Mouse (Mus musculus): ENCODE data around the gene Dusp27.

Dusp27 gene

DNA sequence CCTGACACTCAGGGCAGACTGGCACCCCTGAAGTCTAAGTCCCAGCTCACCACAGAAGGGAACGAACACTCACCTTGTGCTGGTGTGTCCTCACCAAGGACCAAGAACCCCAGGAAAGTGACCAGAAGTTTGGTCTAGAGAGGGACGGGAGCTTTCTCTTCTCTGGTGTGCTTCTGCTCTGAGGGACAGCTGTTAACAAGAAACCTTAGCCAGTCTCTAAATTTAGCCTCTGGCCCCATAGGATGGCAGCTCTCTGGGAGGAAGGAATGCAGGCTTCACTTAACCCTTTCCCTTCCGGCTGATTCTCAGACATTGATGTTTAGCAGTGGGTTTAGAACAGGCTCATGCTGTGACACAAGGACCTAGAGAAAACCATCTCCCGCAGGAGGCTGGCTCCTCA is at the start of gene Dusp27:
TSS of gene Dusp27 (minus strand) at position 204 of the 400 bp plus-strand sequence.
- no peak for DNase-seq (ENCODE audit: low read depth)

DNA sequence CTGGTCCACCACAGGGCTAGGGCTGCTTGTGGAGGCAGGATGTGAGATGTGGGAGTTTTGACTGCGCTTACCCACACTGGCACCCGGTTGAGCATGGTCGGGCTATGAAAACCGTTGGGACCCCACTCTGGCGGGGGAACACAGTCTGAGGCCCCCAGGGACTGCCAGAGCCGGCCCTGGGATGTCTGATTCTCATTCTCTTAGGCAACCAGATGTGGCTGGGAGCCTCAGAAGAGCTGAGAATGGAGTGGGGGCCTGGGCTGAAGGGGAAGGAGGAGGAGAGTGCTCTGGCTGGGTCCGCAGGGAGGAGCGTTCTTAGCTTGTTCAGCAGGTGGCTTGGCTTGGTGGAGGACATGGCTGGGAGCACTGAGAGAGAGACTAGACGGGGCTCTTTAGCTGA is 45.9 kb upstream of the Dusp27 start:
- DNase-seq (ENCODE audit: low read depth), result no peak

DNA sequence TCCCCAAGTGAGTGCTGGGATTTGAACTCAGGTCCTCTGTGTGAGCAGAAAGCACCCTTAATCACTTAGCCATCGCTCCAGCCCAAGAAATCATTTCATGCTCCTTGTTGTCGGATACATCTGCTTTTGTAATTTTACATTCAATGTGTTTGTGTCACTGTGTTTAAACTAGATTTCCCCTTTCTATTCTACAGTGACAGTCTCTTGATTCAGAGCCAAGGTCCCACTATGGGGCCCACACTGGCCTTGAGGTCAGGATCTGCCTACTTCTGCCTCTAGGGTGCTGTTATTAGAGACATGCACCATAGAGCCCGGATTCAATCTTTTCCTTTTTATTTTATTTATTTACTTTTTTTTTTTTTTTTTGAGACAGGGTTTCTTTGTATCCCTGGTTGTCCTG is 45.3 kb upstream of the Dusp27 start:
- no peak for DNase-seq (ENCODE audit: low read depth)

DNA sequence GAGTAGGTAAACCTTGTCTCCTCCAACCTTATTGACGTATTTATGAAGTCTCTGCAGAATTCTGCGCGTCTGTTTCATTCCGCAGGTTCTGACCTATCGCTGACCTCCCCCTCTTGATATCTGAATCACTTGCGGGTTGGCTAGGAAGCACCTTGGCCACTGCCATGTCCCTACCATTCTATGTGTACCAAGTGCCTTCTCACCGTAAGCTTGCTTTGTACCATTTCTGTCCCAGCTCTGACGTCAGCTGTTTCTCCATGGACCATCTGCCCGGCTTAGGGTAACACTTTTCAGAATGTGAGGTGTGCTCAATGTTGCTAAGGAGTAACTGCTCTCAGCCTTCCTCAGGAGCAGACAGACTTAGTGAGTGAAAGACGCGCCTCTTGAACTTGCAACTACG is 43.1 kb upstream of the Dusp27 start:
- DNase-seq (ENCODE audit: low read depth), result no peak

DNA sequence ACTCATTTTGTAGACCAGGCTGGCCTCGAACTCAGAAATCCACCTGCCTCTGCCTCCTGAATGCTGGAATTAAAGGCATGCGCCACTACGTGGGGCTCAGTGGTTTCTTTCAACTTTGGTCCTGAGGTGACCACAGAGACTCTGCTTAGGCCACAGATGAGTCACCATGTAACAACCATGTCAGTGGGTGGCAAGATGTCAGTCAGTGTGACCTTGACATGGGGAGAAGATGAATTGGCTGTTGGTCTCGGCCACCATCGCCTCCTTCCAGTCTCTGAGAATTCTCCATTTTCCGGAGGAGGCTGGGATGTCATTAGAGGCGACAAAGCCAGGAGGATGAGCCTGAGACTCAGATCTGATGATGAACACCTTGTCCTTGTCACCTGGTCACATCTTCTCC is 42.0 kb upstream of the Dusp27 start:
- no peak for DNase-seq (ENCODE audit: low read depth)

DNA sequence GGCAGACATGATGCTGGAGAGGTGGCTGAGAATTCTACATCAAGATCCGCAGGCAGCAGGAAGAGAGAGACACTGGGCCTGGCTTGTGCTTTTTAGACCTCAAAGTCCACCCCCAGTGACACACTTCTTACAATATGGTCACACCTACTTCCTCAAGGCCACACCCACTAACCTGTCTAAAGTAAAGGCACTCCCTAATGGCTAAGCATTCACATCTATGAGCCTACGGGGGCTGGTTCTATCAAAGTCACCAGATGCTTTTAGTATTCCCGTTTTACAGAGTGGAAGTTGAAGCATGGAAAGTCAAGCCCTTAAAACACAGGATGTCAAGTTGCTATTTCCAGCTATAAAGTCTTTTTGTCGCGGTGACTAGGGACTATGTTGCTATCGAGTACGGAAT is 40.3 kb upstream of the Dusp27 start:
- DNase-seq (ENCODE audit: low read depth), result no peak

DNA sequence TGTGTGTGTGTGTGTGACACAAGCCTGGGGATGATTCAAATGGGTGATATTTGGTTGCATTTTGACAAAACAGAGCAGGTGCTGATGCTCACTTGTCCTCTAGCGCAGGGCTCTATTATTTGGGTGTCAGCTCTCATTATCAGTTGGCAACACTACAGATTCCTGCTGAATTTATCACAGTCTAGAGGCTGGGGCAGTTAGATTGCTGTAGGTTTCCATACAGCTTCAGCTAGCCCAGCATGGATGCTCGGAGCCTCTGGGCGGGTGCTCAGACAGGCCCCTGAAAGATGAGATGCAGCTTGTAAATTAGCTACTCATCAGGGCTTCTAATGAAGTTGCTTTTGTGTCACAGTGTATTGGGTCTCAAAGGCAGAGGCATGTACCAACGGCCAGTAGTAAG is 39.7 kb upstream of the Dusp27 start:
- DNase-seq (ENCODE audit: low read depth), result no peak

DNA sequence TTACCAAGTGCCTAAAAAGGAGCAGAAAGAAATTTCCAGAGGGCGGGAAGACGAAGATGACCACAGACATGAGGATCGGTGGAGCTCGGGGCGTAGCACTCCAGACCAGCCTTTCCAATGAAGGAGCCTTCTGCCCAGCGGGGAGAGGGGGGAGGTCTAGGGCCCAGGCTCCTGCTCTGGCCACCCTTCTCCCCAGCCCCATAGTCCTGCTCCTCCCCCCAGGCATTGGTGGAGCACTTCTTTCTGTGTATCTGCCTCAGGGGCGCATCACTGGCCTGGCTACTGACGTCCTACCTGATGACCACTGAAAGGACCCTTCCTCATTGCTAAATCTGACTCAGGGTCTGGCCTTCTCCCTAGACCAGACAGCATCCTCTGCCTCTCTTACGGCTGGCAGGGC is 37.4 kb upstream of the Dusp27 start:
- no peak for DNase-seq (ENCODE audit: low read depth)

DNA sequence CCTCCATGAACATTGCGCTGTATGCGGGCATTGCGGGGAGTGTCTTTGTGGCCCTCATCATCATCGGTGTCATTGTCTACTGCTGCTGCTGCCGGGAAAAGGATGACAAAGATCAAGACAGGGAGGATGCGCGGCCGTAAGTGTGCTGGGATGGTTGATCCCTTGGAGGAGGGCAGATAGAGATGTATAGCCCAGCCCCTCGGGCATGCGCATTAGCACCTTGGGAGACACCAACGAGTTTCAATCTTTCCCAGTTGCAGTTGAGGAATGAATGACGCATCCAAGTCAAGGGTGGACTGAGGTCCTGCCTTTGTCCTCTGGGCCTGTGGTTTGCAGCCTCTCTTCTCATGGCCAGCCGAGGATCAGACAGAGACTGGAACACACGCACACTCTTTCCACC is 36.9 kb upstream of the Dusp27 start:
- no peak for DNase-seq (ENCODE audit: low read depth)

DNA sequence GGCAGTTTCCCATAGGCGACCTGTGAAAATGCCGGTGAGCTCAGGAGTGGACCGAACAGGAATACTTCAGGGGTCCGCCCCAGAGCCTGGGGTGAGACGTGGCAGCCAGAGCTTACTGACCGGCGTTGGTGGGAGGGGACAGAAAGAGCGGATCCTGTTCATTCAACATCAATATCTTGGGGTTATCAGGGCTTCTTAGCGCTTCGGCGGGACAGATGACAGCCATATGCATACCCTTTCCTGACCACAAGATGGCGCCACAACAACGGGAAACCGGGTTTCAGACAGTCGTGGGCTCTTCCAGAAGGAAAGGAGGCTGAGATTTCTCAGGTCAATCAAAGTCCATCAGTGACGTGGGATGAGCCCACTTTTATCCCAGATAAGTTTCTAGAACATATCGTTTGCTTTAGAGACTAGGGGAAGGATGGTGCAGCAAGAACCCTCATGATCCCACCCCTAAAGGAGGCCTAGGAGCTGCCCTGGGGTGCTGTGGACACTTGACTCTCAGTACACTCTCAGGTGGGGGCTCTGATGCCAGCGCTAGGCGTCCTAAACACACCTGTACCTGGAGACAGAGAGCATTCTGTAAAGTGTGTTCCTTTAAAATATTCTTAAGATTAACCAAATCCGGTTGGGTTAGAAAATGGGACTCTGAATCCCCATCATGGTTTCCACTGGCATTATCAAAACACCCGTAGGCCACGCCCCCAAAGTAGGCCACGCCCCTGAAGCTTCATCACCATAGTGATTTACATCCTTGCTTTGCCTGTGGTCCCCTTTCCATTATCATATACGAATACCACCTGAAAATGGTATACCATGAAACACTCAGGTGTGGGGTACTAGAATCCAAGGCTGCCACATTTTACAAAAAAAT is 33.1 kb upstream of the Dusp27 start:
- peak; percentile 37 for DNase-seq (ENCODE audit: low read depth)

DNA sequence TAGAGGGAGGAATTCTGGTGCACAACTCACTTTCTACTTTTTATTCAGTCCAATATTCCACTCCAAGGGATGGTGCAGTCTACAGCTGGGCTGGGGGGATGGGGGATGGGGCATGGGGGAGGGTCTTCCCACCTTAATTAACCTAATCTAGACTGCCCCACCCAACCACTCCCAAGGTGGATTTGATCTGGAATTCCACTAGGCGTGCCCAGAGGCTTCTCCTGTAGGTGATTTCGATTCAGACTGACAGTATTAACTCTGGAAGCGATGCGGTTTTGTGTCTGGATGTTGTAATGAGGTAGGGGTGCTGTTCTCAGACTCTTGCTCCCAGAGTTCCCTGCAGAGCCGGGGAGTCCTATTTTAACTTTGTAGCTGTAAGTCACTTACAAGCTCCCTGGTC is 32.4 kb upstream of the Dusp27 start:
- DNase-seq (ENCODE audit: low read depth), result no peak

DNA sequence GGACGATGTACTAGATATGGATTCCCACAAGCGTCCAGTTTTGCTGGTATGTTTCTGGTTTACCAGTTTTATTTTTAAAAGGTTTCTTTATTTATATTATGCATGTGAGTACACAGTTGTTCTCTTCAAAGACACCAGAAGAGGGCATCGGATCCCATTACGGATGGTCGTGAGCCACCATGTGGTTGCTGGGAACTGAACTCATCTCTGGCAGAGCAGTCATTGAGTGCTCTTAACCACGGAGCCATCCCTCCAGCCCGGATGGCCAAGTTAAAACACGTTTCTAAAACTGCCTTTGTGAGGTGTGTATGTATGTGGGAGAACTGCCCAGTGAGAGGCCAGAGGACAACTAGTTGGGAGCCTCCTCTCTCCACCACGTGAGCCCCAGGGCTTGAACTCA is 30.9 kb upstream of the Dusp27 start:
- DNase-seq (ENCODE audit: low read depth), result no peak

DNA sequence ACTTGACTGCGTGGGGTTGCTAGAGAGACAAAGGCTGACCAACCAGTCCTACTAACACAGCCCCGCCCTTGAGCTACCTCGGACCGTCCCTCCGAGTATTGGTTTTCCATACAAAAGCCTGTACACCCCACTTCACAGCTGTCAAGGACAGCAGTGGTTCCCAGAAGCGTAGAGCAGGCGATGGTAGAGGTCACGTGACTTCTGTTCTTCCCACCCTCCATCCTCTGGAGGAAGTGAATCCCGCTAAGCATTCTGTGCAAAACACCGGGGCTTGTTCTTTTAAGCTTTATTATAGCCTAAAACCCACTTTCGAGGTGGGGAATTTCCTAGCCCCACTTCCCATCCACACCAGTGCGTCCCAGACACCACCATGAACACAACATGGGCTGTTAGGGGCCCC is 30.0 kb upstream of the Dusp27 start:
- no peak for DNase-seq (ENCODE audit: low read depth)

DNA sequence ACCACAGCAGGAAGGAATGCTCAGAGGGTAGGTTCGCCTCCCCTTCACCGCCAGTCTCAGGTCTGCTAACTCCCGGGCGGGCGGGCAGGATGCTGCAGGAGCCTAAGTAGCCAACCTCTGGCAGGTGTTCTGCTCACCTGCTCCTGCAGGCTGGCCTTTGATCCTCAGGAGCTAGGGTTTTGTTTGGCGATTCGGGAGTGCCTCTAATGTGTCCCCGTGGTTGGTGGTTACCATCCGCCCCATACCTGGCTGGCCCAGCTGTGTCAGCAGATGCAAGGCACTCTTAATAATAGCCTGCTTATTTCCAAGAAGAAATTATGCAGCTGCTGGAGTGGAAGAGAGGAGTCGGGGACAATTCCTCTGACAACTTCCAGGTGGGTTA is 27.4 kb upstream of the Dusp27 start:
- DNase-seq (ENCODE audit: low read depth), result no peak

DNA sequence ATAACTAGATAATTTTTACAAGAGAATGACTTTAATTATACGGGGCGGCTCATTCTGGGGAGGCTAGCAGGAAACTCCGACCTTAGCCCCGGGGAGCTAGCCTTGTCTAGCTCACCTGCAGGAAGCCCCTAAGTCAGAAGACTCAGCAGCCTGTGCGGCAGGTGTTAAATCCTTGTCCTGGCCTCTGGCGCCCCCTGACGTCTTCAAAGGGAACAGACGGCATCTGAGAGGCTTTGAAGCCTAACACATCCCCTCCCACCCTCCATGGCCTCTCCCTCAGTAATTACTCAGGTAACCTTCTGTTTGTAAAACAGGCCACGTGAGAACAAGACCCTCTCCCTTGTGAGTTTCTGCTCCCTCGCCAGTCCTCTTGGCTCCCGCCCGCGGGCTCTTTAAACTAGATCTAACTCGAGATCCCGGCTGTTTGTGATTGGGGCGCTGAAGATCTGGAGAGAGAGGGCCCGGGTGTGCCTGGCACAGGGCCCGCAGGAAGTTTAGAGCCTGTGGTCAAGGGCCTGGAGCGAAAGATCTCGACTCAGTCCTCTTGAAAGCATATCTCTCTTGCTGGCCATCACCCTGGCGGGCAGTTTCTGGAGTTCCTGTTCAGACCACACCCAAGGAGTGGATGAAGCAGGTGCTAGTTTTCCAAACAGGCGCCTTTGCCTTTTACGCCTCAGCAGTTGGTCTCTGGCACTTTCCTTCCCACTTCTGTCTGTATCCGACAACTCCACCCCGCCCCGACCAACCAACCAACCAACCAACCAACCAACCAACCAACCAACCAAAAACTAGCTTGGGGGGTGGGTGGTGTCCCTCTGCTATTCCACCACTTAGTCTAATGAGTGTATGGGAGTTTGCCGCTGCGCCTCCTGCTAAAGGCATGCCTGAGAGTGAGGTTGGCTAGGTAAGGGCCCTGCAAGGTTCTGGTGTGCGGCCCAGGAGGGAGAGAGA is 26.7 kb upstream of the Dusp27 start:
- peak; percentile 52 for DNase-seq (ENCODE audit: low read depth)

DNA sequence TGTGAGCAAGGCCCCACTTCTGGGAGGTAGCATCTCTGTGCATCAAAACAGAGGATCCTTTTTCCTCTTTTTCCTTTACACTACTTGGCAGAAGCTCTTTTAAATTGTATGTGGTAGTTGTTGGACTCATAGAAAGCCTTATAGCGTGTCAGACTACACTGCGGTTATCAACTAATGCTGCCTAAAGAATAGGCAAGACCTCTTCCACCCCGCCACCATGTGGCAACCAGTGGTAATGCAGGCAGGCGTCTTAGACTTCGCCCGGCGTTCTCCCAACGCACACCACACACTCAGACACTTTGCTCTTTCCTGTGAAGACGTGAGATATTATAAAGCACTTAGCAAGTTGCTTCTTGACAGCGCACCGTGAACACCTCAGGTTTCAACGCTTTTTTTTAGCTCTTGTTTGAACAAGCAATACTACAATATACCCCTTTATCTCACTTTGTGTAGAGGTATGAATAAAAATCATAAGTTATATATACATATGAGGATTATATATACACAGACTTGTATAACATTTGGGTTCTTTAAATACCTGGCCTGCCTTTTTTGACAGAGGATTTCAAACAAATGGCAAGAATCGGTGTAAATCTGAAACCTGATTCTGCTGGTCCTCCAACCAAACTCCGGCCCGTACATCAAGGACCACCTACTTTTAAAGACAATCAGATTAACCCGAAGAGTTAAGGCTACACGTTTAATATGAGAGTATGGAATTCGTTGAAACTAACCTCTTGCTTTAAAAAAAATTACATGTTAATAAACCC is 25.8 kb upstream of the Dusp27 start:
- peak; percentile 75 for DNase-seq (ENCODE audit: low read depth)

DNA sequence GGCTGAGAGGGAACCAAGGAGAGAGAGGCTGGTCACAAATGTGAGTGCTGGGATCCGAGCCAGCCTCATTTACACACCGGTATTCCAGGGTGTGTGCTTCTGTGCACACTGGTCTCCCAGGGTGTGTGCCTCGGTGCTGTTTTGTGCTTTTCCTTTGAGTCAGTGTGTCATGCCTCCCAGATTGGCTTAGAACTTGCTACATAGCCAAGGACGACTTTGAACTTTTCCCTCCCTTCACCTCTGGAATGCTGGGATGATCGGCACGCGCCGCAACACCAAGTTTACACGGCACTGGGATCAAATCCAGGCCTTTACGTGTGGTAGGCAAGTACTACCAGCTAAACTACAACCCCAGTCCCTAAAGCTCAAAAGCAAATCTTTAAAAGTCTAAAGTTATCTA is 24.3 kb upstream of the Dusp27 start:
- DNase-seq (ENCODE audit: low read depth), result no peak

DNA sequence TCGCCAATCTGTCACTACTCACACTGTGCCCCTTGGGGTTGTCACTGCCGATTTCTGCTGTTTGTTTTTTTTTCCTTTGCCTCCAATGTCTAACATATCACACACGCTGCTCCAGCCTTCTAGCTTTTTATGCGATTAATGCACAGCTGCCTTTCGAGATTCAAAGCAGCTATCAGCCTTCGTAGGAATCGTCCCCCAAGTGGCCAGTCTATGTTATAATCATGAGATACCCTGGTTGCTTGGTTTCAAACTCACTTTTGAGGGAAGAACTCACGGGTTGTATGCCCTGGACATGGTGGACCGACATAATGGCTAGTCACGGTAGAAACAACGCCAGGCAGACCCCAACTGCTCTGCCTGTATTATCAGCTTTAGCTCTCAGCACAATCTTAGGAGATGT is 23.6 kb upstream of the Dusp27 start:
- no peak for DNase-seq (ENCODE audit: low read depth)

DNA sequence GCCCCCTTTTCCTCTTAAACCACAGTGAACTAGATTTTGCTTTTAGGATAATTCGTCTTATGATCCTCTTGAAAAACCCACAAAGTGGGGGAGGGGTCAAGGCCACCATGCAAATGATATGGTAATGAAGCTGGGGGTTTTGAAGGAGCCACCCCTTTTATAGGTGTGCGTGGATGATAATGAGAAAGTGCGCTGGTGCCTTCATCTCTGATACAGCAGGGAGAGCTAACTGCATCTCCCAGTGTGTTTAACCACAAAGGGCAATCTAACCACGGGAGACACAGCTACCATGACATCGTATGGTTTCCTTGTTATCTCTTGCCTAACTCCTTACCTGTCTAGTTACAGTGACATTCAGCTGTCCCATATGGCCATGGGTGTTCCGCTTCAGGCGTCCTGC is 22.3 kb upstream of the Dusp27 start:
- peak; percentile 37 for DNase-seq (ENCODE audit: low read depth)

DNA sequence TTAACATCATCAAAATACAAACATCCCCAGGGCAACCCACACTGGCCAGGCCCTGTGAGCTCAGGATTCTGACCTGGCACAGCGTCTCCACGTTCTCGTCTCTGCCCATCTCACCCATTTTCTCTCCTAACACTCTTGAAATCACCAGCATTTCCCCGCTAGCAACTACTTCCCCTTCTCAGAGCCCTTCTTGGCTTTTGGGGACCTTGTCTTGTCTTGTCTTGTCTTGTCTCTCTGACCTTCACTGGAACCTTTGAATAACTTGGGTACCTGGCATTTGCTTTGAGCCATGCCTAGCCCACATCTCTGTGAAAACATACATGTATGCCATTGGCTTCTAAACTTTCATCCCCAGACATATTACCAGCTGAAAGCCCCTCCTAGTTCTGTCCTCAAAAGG is 21.7 kb upstream of the Dusp27 start:
- no peak for DNase-seq (ENCODE audit: low read depth)

DNA sequence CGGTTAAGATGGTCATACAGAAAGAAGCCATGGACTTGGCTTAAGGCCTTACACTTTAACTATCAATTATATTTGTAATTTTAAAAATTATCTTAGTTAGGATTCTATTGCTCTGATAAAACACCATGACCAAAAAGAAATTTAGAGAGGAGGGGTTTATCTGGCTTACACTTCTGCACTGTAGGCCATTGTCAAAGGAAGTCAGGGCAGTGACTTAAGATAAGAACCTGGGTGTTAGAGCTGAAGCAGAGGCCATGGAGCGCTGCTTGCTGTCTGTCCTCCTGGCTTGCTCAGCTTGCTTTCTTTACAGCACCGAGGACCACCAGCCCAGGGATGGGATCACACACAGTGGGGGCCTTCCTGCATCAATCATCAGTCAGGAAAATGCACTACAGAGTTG is 19.9 kb upstream of the Dusp27 start:
- peak; percentile 34 for DNase-seq (ENCODE audit: low read depth)

DNA sequence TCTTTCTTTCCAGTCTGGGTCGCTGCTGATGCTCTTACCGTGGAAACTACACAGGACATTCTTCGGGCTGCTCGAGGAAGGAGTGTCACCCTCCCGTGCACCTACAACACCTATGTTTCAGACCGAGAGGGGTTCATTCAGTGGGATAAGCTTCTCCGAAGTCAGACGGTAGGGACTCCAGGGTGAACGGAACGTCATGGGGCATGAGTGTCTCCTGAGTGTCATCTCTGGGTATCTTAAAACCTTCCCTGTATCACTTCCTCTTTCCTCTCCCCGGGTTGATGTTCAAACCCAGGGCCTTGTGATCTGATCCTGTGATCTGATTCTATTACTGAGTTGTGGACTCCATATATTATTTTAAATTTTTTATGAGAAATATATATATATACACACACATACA is 18.9 kb upstream of the Dusp27 start:
- DNase-seq (ENCODE audit: low read depth), result no peak
